Mouse (Mus musculus): ENCODE measurements around the gene Zfp352. TPM values are rescaled to one million over a fixed set of nuclear protein-coding genes. Genes with fewer than 3 reads are reported as not detected.
"Not testable (repeated sequence)": the region's sequence is repeated elsewhere in the genome, so short reads cannot be mapped to it uniquely, and the experiment has no call there.

Gene Zfp352
- polyA plus RNA-seq (2015; fragmentation: Nextera tagmentation; extraction: Ambion mirVana): not detected in 2 replicates

DNA sequence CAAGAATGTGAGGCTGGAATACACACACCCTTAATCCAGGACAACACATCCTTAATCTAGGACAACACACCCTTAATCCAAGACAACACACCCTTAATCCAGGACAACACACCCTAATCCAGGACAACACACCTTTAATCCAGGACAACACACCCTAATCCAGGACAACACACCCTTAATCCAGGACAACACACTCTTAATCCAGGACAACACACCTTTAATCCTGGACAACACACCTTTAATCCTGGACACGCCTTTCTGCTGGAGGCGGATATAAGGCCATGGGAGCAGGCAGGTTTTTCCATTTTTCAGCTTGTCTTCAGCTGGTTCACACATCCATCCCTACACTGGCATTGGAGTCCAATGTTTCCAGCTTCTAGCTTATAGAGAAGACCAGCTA lies at the start of gene Zfp352:
Gene Zfp352, plus strand, starts transcription at position 301 of the 400 bp plus-strand sequence.
- no peaks in the 10 kb centered on the region for H3K36me3 ChIP-seq
- H3K4me1 ChIP-seq (replicated peaks): no peaks in the 10 kb centered on the region
- H3K9ac ChIP-seq: no peak within 1 kb of the TSS
- H3K9me3 ChIP-seq: no peaks in the 10 kb centered on the region
- no peak within 1 kb of the TSS for H3K27ac ChIP-seq
- ATAC-seq: no peak
- WGBS: 90% methylated on average over 2 of the region's 2 CpGs
- no peak within 1 kb of the TSS for H3K4me2 ChIP-seq (replicated peaks)
- H3K27me3 ChIP-seq (replicated peaks): no peaks in the 10 kb centered on the region
- H3K4me3 ChIP-seq (replicated peaks): no peak within 1 kb of the TSS

DNA sequence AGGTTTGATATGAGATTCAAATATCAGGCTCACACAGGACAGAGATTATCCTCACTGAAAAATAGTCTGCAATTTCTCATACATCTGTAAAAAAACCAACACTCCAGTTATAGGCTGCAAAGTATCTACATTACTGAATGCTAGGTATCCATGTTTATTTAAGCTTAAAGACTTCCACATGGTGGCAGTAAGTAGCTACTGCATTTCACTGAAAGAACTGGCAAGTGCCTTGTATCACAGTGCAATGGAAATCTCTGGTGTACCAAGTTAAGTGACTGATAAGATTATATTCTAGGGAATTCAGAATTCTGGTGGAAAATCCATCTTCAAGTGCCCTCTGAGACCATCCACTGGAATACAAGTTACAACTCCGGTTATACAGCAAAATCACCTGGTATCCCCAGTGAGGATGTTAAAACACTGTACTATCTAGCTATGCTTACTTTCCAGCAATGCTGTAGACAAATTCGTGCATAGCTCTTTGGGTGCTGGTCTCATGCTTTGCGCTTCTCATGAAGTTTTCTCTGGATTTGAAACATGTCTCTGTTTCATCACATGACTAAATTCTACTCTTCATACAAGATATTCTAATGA lies 47.6 kb upstream of the Zfp352 start:
- Histone ChIP-seq H3K9me3 (no peaks in the 10 kb centered on the region), H3K4me1 (replicated peaks) (no peaks in the 10 kb centered on the region), H3K4me2 (replicated peaks) (no peak overlapping the region), H3K36me3 (no peaks in the 10 kb centered on the region), H3K27ac (no peak overlapping the region), H3K4me3 (replicated peaks) (no peak overlapping the region), H3K9ac (no peak overlapping the region), H3K27me3 (replicated peaks) (no peaks in the 10 kb centered on the region)
- ATAC-seq: no peak
- 76% methylated on average over 3 of the region's 3 CpGs for WGBS

- Histone ChIP-seq H3K27me3 (replicated peaks) (no peaks in the 10 kb centered on the region), H3K9me3 (no peaks in the 10 kb centered on the region), H3K4me2 (replicated peaks) (no peak overlapping the region), H3K4me3 (replicated peaks) (no peak overlapping the region), H3K36me3 (no peaks in the 10 kb centered on the region), H3K27ac (no peak overlapping the region), H3K9ac (no peak overlapping the region), H3K4me1 (replicated peaks) (no peaks in the 10 kb centered on the region)
- no peak for ATAC-seq
- WGBS: 70% methylated on average over 1 of the region's 1 CpGs
Observed at GRCm38 (mm10) chr4:90174036-90174435, 44.6 kb upstream of the Zfp352 start.

- no peak overlapping the region for H3K27ac ChIP-seq
- H3K36me3 ChIP-seq: no peaks in the 10 kb centered on the region
- no peaks in the 10 kb centered on the region for H3K4me1 ChIP-seq (replicated peaks)
- WGBS: 83% methylated on average over 5 of the region's 5 CpGs
- H3K4me3 ChIP-seq (replicated peaks): no peak overlapping the region
- H3K9me3 ChIP-seq: no peaks in the 10 kb centered on the region
- H3K9ac ChIP-seq: no peak overlapping the region
- H3K4me2 ChIP-seq (replicated peaks): no peak overlapping the region
- no peaks in the 10 kb centered on the region for H3K27me3 ChIP-seq (replicated peaks)
- ATAC-seq: no peak
Observed at GRCm38 (mm10) chr4:90203421-90203820, 15.2 kb upstream of the Zfp352 start.

GRCm38 (mm10) chr4:90211475-90211874 lies 7.1 kb upstream of the Zfp352 start:
- no peak overlapping the region for H3K4me2 ChIP-seq (replicated peaks)
- 53% methylated on average over 1 of the region's 1 CpGs for WGBS
- H3K27me3 ChIP-seq (replicated peaks): no peaks in the 10 kb centered on the region
- H3K9me3 ChIP-seq: no peaks in the 10 kb centered on the region
- no peak overlapping the region for H3K9ac ChIP-seq
- no peaks in the 10 kb centered on the region for H3K4me1 ChIP-seq (replicated peaks)
- H3K36me3 ChIP-seq: no peaks in the 10 kb centered on the region
- H3K4me3 ChIP-seq (replicated peaks): no peak overlapping the region
- ATAC-seq: no peak
- H3K27ac ChIP-seq: no peak overlapping the region

- no peak for ATAC-seq
- Histone ChIP-seq H3K36me3 (no peaks in the 10 kb centered on the region), H3K9me3 (no peaks in the 10 kb centered on the region), H3K4me3 (replicated peaks) (no peak overlapping the region), H3K27ac (no peak overlapping the region), H3K9ac (no peak overlapping the region), H3K27me3 (replicated peaks) (no peaks in the 10 kb centered on the region), H3K4me1 (replicated peaks) (no peaks in the 10 kb centered on the region), H3K4me2 (replicated peaks) (no peak overlapping the region)
- WGBS: 61% methylated on average over 3 of the region's 3 CpGs
Observed at GRCm38 (mm10) chr4:90212076-90212475, 6.5 kb upstream of the Zfp352 start.

DNA sequence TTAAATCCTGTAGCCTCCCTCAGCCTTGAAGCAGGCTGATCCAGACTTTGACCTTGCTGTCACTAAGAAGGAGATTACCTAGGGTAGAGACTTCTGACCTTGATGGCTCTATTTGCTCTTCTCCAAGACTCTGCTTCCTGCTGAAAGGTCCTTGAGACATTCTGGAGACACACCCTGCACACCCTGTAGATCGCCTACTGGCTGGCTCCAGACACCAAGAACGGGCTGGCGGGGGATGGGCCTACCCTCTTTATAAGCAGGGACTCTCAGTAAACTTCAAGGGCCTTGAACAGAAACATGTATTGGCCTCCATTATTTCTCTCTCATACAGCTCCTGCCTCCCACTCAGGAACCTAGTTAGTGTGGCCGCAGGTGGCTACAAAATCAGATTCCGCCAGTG lies 17.0 kb downstream of the Zfp352 start:
- 80% methylated on average over 5 of the region's 5 CpGs for WGBS
- not testable (repeated sequence) for H3K36me3 ChIP-seq; H3K4me3 ChIP-seq (replicated peaks); H3K27me3 ChIP-seq (replicated peaks); H3K9me3 ChIP-seq; H3K4me2 ChIP-seq (replicated peaks); ATAC-seq; H3K4me1 ChIP-seq (replicated peaks); H3K9ac ChIP-seq; H3K27ac ChIP-seq

DNA sequence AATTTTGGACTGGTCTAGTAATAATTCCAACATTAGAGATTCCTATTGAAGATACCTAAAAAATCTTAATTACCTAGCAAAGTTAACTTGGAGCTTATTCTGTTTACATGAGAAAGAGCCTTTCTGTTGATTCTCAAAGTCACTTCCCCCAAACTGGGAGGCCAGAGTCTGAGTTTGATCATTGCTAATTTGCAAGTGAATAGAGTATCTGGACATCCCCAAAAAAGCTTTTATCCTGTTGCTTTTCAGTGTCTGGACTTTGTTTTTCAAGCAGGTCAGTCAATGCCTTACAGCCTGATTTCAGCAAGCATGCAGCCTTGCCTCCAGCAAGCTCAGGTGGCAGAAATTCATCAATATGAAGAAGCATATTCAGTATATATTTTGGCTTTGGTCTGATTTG lies 51.2 kb downstream of the Zfp352 start:
- H3K9ac ChIP-seq: no peak overlapping the region

More for the DNA sequence above, 51.2 kb downstream of the Zfp352 start:
- Histone ChIP-seq H3K27me3 (replicated peaks) (no peaks in the 10 kb centered on the region), H3K36me3 (no peaks in the 10 kb centered on the region), H3K27ac (no peak overlapping the region), H3K4me3 (replicated peaks) (no peak overlapping the region), H3K4me2 (replicated peaks) (no peak overlapping the region), H3K9me3 (0 out of 2 replicates have a peak, but pooled peaks cover 2% of the 10 kb centered on the region), H3K4me1 (replicated peaks) (no peaks in the 10 kb centered on the region)
- no peak for ATAC-seq

All from intestine, embryonic 15.5 days (tissue).